Mouse (Mus musculus) lung, adult 2 months (tissue): ENCODE data around the gene Greb1.

Source experiments
- CTCF ChIP-seq: fragments of 200-500 bp; IDR thresholded peaks from 2 replicates; pipeline ENCODE4 v1.5.1; 2011; ENCODE audit warnings: mild to moderate bottlenecking, low read length, control low read depth; ENCODE audit not compliant: insufficient read depth
- POLR2A ChIP-seq: fragments of 200-500 bp; IDR thresholded peaks from 2 replicates; pipeline ENCODE4 v1.6.1; 2011; ENCODE audit warnings: low read depth, mild to moderate bottlenecking, control low read depth, low read length, borderline replicate concordance; ENCODE audit errors: extremely low read depth

GRCm38 (mm10) chr12:16694783-16695182, 105.9 kb downstream of the Greb1 start:
- no peak for TF ChIP-seq CTCF
- no peak for TF ChIP-seq POLR2A
